In genomic region chr3:152092385-152093057, GRCm38 (mm10) we compare ENCODE assay signal across 8 mouse cellular contexts.
DNase-seq lines count a peak whose midpoint lies in the region; ATAC-seq and TF ChIP-seq lines count a peak whose summit lies in the region.

No protein-coding gene starts in this region.

- H3K27ac ChIP-seq in kidney, embryonic 15.5 days, result no peak overlapping the region
- no peak overlapping the region for H3K27ac ChIP-seq in hindbrain, embryonic 12.5 days
- no peak overlapping the region for H3K27ac ChIP-seq in midbrain, embryonic 14.5 days (replicated peaks; ENCODE audit: low read depth, low read length)

- 0 out of 2 replicates have a peak, but pooled peaks cover 3% of the 10 kb centered on the region for H3K4me1 ChIP-seq in kidney, embryonic 15.5 days
- H3K4me1 ChIP-seq in hindbrain, embryonic 12.5 days, result peaks cover 5% of the 10 kb centered on the region
- no peaks in the 10 kb centered on the region for H3K4me1 ChIP-seq in midbrain, embryonic 14.5 days (ENCODE audit: control insufficient read depth, insufficient read depth, low read length)

- H3K9ac ChIP-seq in kidney, embryonic 15.5 days, result peak overlapping the region; percentile 18; the same call in 1 of the 2 replicates
- no peak overlapping the region for H3K9ac ChIP-seq in hindbrain, embryonic 12.5 days
- H3K9ac ChIP-seq in midbrain, embryonic 14.5 days (replicated peaks; ENCODE audit: low read length), result peak overlapping the region; percentile 29

- WGBS in kidney, embryonic 15.5 days, result 53% methylated on average over 34 of the region's 34 CpGs
- WGBS in hindbrain, embryonic 12.5 days, result 51% methylated on average over 34 of the region's 34 CpGs
- 50% methylated on average over 34 of the region's 34 CpGs for WGBS in midbrain, embryonic 14.5 days

- peak overlapping the region; percentile 39 for H3K4me3 ChIP-seq in kidney, embryonic 15.5 days (replicated peaks)
- H3K4me3 ChIP-seq in hindbrain, embryonic 12.5 days, result peak overlapping the region; percentile 32
- peak overlapping the region; percentile 31 for H3K4me3 ChIP-seq in midbrain, embryonic 14.5 days (replicated peaks; ENCODE audit: low read depth, low read length)

- H3K27me3 ChIP-seq in kidney, embryonic 15.5 days, result 0 out of 2 replicates have a peak, but pooled peaks cover 7% of the 10 kb centered on the region
- no peaks in the 10 kb centered on the region for H3K27me3 ChIP-seq in hindbrain, embryonic 12.5 days
- H3K27me3 ChIP-seq in midbrain, embryonic 14.5 days (ENCODE audit: control insufficient read depth, insufficient read depth, low read length), result no peaks in the 10 kb centered on the region

- TF ChIP-seq POLR2A in brain, embryonic 14.5 days (IDR thresholded peaks at IDR 0.05; ENCODE audit: borderline replicate concordance, extremely low read depth, insufficient read depth, insufficient read length, poor library complexity, severe bottlenecking), result no peak

- no peaks in the 10 kb centered on the region for H3K36me3 ChIP-seq in kidney, embryonic 15.5 days
- no peaks in the 10 kb centered on the region for H3K36me3 ChIP-seq in hindbrain, embryonic 12.5 days
- H3K36me3 ChIP-seq in midbrain, embryonic 14.5 days (ENCODE audit: control insufficient read depth, insufficient read depth, low read length), result no peaks in the 10 kb centered on the region

- no peak for DNase-seq in kidney, postnatal 10 days
- peak; percentile 55 for DNase-seq in brain, embryonic 14.5 days (ENCODE audit: low read depth)
- peak; percentile 74 for DNase-seq in midbrain, embryonic 14.5 days
- no peak for DNase-seq in adrenal gland, adult 18-20 months (ENCODE audit: low spot score in 2 of 2)
- DNase-seq in gastrocnemius, postnatal 10 days, result no peak

- peak; percentile 24; the same call in 1 of the 2 replicates for TF ChIP-seq CTCF in brain, embryonic 14.5 days (IDR thresholded peaks at IDR 0.05; ENCODE audit: borderline replicate concordance, extremely low read depth, insufficient read depth, insufficient read length)

- ATAC-seq in kidney, embryonic 15.5 days (replicated peaks; ENCODE audit: low FRiP score), result no peak
- ATAC-seq in hindbrain, embryonic 12.5 days (ENCODE audit: low FRiP score), result no peak
- no peak for ATAC-seq in midbrain, embryonic 14.5 days (ENCODE audit: low FRiP score, low TSS enrichment)
- no peak; the same call in 1 of the 2 replicates for ATAC-seq in monocyte, adult 5-6 weeks (replicated peaks; ENCODE audit: insufficient number of reproducible peaks, low FRiP score, low TSS enrichment, poor library complexity, severe bottlenecking)

- peak overlapping the region; percentile 58 for H3K4me2 ChIP-seq in kidney, embryonic 15.5 days
- peak overlapping the region; percentile 45 for H3K4me2 ChIP-seq in hindbrain, embryonic 12.5 days (replicated peaks)
- H3K4me2 ChIP-seq in midbrain, embryonic 14.5 days (ENCODE audit: low read length), result peak overlapping the region; percentile 51

- no peaks in the 10 kb centered on the region for H3K9me3 ChIP-seq in kidney, embryonic 15.5 days (replicated peaks)
- no peaks in the 10 kb centered on the region for H3K9me3 ChIP-seq in hindbrain, embryonic 12.5 days (replicated peaks)
- no peaks in the 10 kb centered on the region for H3K9me3 ChIP-seq in midbrain, embryonic 14.5 days (ENCODE audit: control insufficient read depth, low read length)

Comparison
In these comparisons a context has a peak if more than half of its experiments do, and no peak if none do; other contexts are left out.
1. DNase-seq: peak in brain, embryonic 14.5 days (single experiment) and midbrain, embryonic 14.5 days (single experiment); none in kidney, postnatal 10 days (single experiment), adrenal gland, adult 18-20 months (0 of 2) and gastrocnemius, postnatal 10 days (single experiment).
2. Peak in every context shown above with its lines, with median percentiles within 50 percentile points of each other: H3K4me2 ChIP-seq and H3K4me3 ChIP-seq.